Mouse (Mus musculus) stomach, postnatal 0 days (tissue): Measurements from ENCODE around the gene Myl12a. TPM values are rescaled to one million over a fixed set of nuclear protein-coding genes. Genes with fewer than 3 reads are reported as not detected.
A peak's percentile ranks its signal among the peaks of the same experiment; 100 is the strongest.

Source experiments
- ATAC-seq: fragments of 200-750 bp; cut with Nextera tagmentation; 2 replicates; pipeline ENCODE4 v1.8.0; 2017; ENCODE audit not compliant: low FRiP score, low TSS enrichment
- DNase-seq: peaks from one replicate; pipeline ENCODE4 v3.0.0-alpha.2; 2016; ENCODE audit warnings: low spot score
- H3K27ac ChIP-seq: fragments of 300-500 bp; sonication (generic); replicated peaks from 2 replicates; pipeline ENCODE4 v1.5.1; 2014; ENCODE audit warnings: mild to moderate bottlenecking, control low read depth
- H3K27me3 ChIP-seq: fragments of 300-500 bp; sonication (generic); 2 replicates; pipeline ENCODE4 v1.6.1; 2014; ENCODE audit warnings: low read length; ENCODE audit not compliant: control insufficient read depth, insufficient read depth
- H3K36me3 ChIP-seq: fragments of 300-500 bp; sonication (generic); 2 replicates; pipeline ENCODE4 v1.6.1; 2014; ENCODE audit warnings: low read length, mixed read lengths; ENCODE audit not compliant: control insufficient read depth, insufficient read depth
- H3K4me1 ChIP-seq: fragments of 300-500 bp; sonication (generic); replicated peaks from 2 replicates; pipeline ENCODE4 v1.6.1; 2014; ENCODE audit warnings: antibody characterized with exemption; ENCODE audit not compliant: control insufficient read depth, insufficient read depth
- H3K4me2 ChIP-seq: fragments of 300-500 bp; sonication (generic); replicated peaks from 2 replicates; pipeline ENCODE4 v1.6.1; 2014; ENCODE audit warnings: low read depth, mild to moderate bottlenecking, control low read depth, moderate library complexity
- H3K4me3 ChIP-seq: fragments of 300-500 bp; sonication (generic); 2 replicates; pipeline ENCODE4 v1.5.1; 2014; ENCODE audit warnings: low read depth, low read length, control low read depth
- H3K9ac ChIP-seq: fragments of 300-500 bp; sonication (generic); 2 replicates; pipeline ENCODE4 v1.6.1; 2014; ENCODE audit warnings: mild to moderate bottlenecking, low read length, control low read depth, mixed read lengths
- H3K9me3 ChIP-seq: fragments of 300-500 bp; sonication (generic); 2 replicates; pipeline ENCODE4 v1.6.1; 2016; ENCODE audit warnings: low read length; ENCODE audit not compliant: control insufficient read depth
- CTCF ChIP-seq: IDR thresholded peaks from 2 replicates; pipeline ENCODE4 v1.5.1; 2016; ENCODE audit warnings: antibody characterized with exemption, low read depth, mild to moderate bottlenecking, moderate library complexity
- EP300 ChIP-seq: optimal IDR thresholded peaks from 2 replicates; pipeline ENCODE3; 2016; ENCODE audit warnings: antibody characterized with exemption
- whole genome bisulfite sequencing: fragments of 180-500 bp; shearing (Covaris S2); extraction: QIAGEN DNeasy Blood & Tissue Kit; methylation state at CpG from one replicate; pipeline ENCODE4 v1.1.7; 2014; 5-methylcytosine and 5-hydroxymethylcytosine counted together
- polyA plus RNA-seq: library from polyadenylated mRNA; unstranded; fragments of >200 nt; fragmentation: Nextera tagmentation; extraction: Ambion mirVana; gene quantifications from 2 replicates; pipeline ENCODE4 v1.2.1, GENCODE M21; 2015

The Myl12a gene
- polyA plus RNA-seq: 497 and 534 TPM in 2 replicates

- 2% methylated on average over 14 of the region's 14 CpGs for WGBS
These were observed at the start of gene Myl12a for GRCm38 (mm10) chr17:71002744-71003094. Myl12a (minus strand) TSS chr17:71002878.

DNA sequence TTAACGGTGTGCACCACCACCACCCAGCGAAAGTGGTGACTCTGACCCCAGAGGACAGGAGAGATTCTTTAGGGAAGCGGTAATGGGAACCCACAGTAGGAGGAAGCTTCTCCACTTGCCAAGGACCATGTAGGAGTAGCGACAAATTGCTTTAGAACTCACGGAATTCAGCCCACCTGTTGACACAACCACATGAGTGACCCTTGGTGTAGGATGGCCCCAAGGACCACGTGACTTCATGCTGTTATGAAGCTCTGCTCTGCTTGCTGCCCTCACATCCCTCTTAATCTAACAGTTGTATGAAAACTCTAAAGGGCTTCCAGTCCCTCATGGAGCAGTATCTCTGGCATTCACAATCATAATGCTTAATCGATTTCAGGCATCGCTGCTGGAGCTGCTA lies 46.6 kb upstream of the Myl12a start:
- Histone ChIP-seq H3K27ac (no peak overlapping the region), H3K9me3 (no peaks in the 10 kb centered on the region), H3K4me1 (no peaks in the 10 kb centered on the region), H3K9ac (no peak overlapping the region), H3K4me2 (no peak overlapping the region), H3K4me3 (no peak overlapping the region), H3K36me3 (peaks cover 2% of the 10 kb centered on the region; the same call in 1 of the 2 replicates), H3K27me3 (no peaks in the 10 kb centered on the region)
- TF ChIP-seq EP300: no peak
- TF ChIP-seq CTCF: no peak
- WGBS: 83% methylated on average over 8 of the region's 8 CpGs
- DNase-seq: no peak
- no peak for ATAC-seq

More at GRCm38 (mm10) chr17:71002744-71003094, at the start of gene Myl12a:
- Histone ChIP-seq H3K36me3 (no peaks in the 10 kb centered on the region), H3K27me3 (no peaks in the 10 kb centered on the region), H3K27ac (peak within 1 kb of the TSS; percentile 100), H3K4me2 (peak within 1 kb of the TSS; percentile 43), H3K4me1 (peaks cover 2% of the 10 kb centered on the region; the same call in 1 of the 2 replicates), H3K4me3 (peak within 1 kb of the TSS; percentile 95), H3K9ac (peak within 1 kb of the TSS; percentile 100), H3K9me3 (no peaks in the 10 kb centered on the region)
- TF ChIP-seq CTCF (no peak), EP300 (no peak)
- DNase-seq (no peak), ATAC-seq (peak; percentile 59)

- Histone ChIP-seq H3K27me3 (no peaks in the 10 kb centered on the region), H3K4me2 (no peak overlapping the region), H3K9ac (no peak overlapping the region), H3K4me3 (no peak overlapping the region), H3K36me3 (peaks cover 2% of the 10 kb centered on the region; the same call in 1 of the 2 replicates), H3K4me1 (no peaks in the 10 kb centered on the region), H3K27ac (no peak overlapping the region), H3K9me3 (no peaks in the 10 kb centered on the region)
- DNase-seq: no peak
- WGBS: 87% methylated on average over 4 of the region's 4 CpGs
- no peak for ATAC-seq
- TF ChIP-seq EP300: no peak
These were observed 44.2 kb upstream of the Myl12a start for GRCm38 (mm10) chr17:71046856-71047255.

- no peak for DNase-seq
- H3K9me3 ChIP-seq: no peaks in the 10 kb centered on the region
- no peak overlapping the region for H3K9ac ChIP-seq
- no peak overlapping the region for H3K27ac ChIP-seq
- peaks cover 2% of the 10 kb centered on the region; the same call in 1 of the 2 replicates for H3K36me3 ChIP-seq
- WGBS: 82% methylated on average over 9 of the region's 9 CpGs
- no peak for ATAC-seq
- H3K4me1 ChIP-seq: no peaks in the 10 kb centered on the region
- no peak overlapping the region for H3K4me2 ChIP-seq
- H3K27me3 ChIP-seq: no peaks in the 10 kb centered on the region
- TF ChIP-seq EP300 (no peak), CTCF (no peak)
- H3K4me3 ChIP-seq: no peak overlapping the region
These were observed 42.9 kb upstream of the Myl12a start for GRCm38 (mm10) chr17:71045591-71045990.

- H3K9ac ChIP-seq: no peak overlapping the region
- no peak overlapping the region for H3K4me2 ChIP-seq
- no peaks in the 10 kb centered on the region for H3K9me3 ChIP-seq
- 71% methylated on average over 1 of the region's 1 CpGs for WGBS
- DNase-seq (no peak), ATAC-seq (no peak)
- no peak overlapping the region for H3K27ac ChIP-seq
- no peak for TF ChIP-seq EP300
- TF ChIP-seq CTCF: peak; percentile 62
- H3K4me3 ChIP-seq: no peak overlapping the region
- H3K4me1 ChIP-seq: no peaks in the 10 kb centered on the region
- peaks cover 2% of the 10 kb centered on the region; the same call in 1 of the 2 replicates for H3K36me3 ChIP-seq
- no peaks in the 10 kb centered on the region for H3K27me3 ChIP-seq
These were observed 40.0 kb upstream of the Myl12a start for GRCm38 (mm10) chr17:71042645-71043044.

- no peak overlapping the region for H3K4me2 ChIP-seq
- 86% methylated on average over 5 of the region's 5 CpGs for WGBS
- DNase-seq (no peak), ATAC-seq (no peak)
- H3K27me3 ChIP-seq: no peaks in the 10 kb centered on the region
- no peak for TF ChIP-seq EP300
- TF ChIP-seq CTCF: no peak
- no peak overlapping the region for H3K27ac ChIP-seq
- H3K9me3 ChIP-seq: no peaks in the 10 kb centered on the region
- H3K4me1 ChIP-seq: no peaks in the 10 kb centered on the region
- peaks cover 4% of the 10 kb centered on the region; the same call in 1 of the 2 replicates for H3K36me3 ChIP-seq
- H3K4me3 ChIP-seq: no peak overlapping the region
- H3K9ac ChIP-seq: no peak overlapping the region
These were observed 37.9 kb upstream of the Myl12a start for GRCm38 (mm10) chr17:71040582-71040880.
